Mouse (Mus musculus): Measurements from ENCODE around the gene Zc3hav1. TPM values are rescaled to one million over a fixed set of nuclear protein-coding genes. Genes with fewer than 3 reads are reported as not detected.

Zc3hav1 gene
- total RNA-seq, 1 experiment = 20.6 TPM

DNA sequence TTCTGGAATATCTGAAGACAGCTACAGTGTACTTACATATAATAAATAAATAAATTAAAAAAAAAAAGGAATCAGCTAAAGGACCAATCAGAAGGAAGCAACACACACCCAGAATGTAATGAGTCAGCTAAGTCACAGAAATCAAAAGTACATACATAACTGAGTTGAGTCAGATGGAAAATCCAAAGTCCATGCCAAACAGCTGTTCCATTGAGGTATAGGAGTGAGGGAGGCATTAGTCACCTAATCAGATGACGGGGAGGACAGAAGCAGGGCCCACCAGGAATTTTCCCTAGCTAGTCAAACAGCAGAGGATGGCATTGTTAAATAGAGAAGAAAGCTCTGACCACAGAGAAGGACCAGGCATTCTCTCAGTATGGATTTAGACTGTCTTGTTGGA, 19.9 kb upstream of the Zc3hav1 start:
- TF ChIP-seq ZNF384 (IDR thresholded peaks at IDR 0.05; ENCODE audit: low read depth, low read length) (no peak), MAFK (IDR thresholded peaks at IDR 0.05; ENCODE audit: insufficient read depth, low read depth, low read length) (no peak), CHD2 (IDR thresholded peaks at IDR 0.05; ENCODE audit: low read depth, low read length) (no peak), HCFC1 (IDR thresholded peaks at IDR 0.05; ENCODE audit: borderline replicate concordance, insufficient read depth, low read length) (no peak), ZC3H11A (IDR thresholded peaks at IDR 0.05; ENCODE audit: borderline replicate concordance, low read depth, low read length) (no peak)
- no peak overlapping the region for H3K4me3 ChIP-seq (ENCODE audit: insufficient read depth in 1 of 2, low read depth in 1 of 2, low read length in 2 of 2, poor library complexity in 1 of 2, severe bottlenecking in 1 of 2)
- no peak overlapping the region for H3K9ac ChIP-seq (ENCODE audit: insufficient read depth, low read depth, low read length, poor library complexity, severe bottlenecking)
- DNase-seq (ENCODE audit: low read depth, low spot score) = no peak
- no peaks in the 10 kb centered on the region for H3K4me1 ChIP-seq (ENCODE audit: control insufficient read depth in 2 of 2, insufficient read depth in 2 of 2, low read length in 2 of 2, poor library complexity in 1 of 2)
- H3K9me3 ChIP-seq (ENCODE audit: control insufficient read depth, insufficient read depth, low read depth, low read length) = no peaks in the 10 kb centered on the region
- in situ Hi-C loops (cut with MboI; ENCODE audit: low sequenced_read_pairs in 2 of 2, unreplicated experiment in 2 of 2) = no loop called here
- no peak overlapping the region for H3K27ac ChIP-seq (ENCODE audit: insufficient read depth, low read depth, low read length, poor library complexity, severe bottlenecking)
- no peaks in the 10 kb centered on the region for H3K36me3 ChIP-seq (ENCODE audit: control insufficient read depth, insufficient read depth, low read length, poor library complexity, severe bottlenecking)

- no peaks in the 10 kb centered on the region for H3K36me3 ChIP-seq (ENCODE audit: control insufficient read depth, insufficient read depth, low read length, poor library complexity, severe bottlenecking)
- H3K27ac ChIP-seq (ENCODE audit: insufficient read depth, low read depth, low read length, poor library complexity, severe bottlenecking) = no peak overlapping the region
- H3K4me1 ChIP-seq (ENCODE audit: control insufficient read depth in 2 of 2, insufficient read depth in 2 of 2, low read length in 2 of 2, poor library complexity in 1 of 2) = no peaks in the 10 kb centered on the region
- DNase-seq (ENCODE audit: low read depth, low spot score) = no peak
- in situ Hi-C loops (cut with MboI; ENCODE audit: low sequenced_read_pairs in 2 of 2, unreplicated experiment in 2 of 2) = no loop called here
- H3K9me3 ChIP-seq (ENCODE audit: control insufficient read depth, insufficient read depth, low read depth, low read length) = no peaks in the 10 kb centered on the region
- TF ChIP-seq HCFC1 (IDR thresholded peaks at IDR 0.05; ENCODE audit: borderline replicate concordance, insufficient read depth, low read length) (no peak), ZC3H11A (IDR thresholded peaks at IDR 0.05; ENCODE audit: borderline replicate concordance, low read depth, low read length) (peak; percentile 11; the same call in 1 of the 2 replicates)
- H3K4me3 ChIP-seq (ENCODE audit: insufficient read depth in 1 of 2, low read depth in 1 of 2, low read length in 2 of 2, poor library complexity in 1 of 2, severe bottlenecking in 1 of 2) = no peak overlapping the region
- H3K9ac ChIP-seq (ENCODE audit: insufficient read depth, low read depth, low read length, poor library complexity, severe bottlenecking) = no peak overlapping the region
Measured at GRCm38 (mm10) chr6:38369945-38370344, 15.5 kb upstream of the Zc3hav1 start.

- no peak for DNase-seq (ENCODE audit: low read depth, low spot score)
- no peaks in the 10 kb centered on the region for H3K36me3 ChIP-seq (ENCODE audit: control insufficient read depth, insufficient read depth, low read length, poor library complexity, severe bottlenecking)
- H3K4me3 ChIP-seq (ENCODE audit: insufficient read depth in 1 of 2, low read depth in 1 of 2, low read length in 2 of 2, poor library complexity in 1 of 2, severe bottlenecking in 1 of 2) = no peak overlapping the region
- H3K4me1 ChIP-seq (ENCODE audit: control insufficient read depth in 2 of 2, insufficient read depth in 2 of 2, low read length in 2 of 2, poor library complexity in 1 of 2) = peaks cover 2 to 9% of the 10 kb centered on the region in 2 experiments; a peak in 3 of 4 replicates
- H3K27ac ChIP-seq (ENCODE audit: insufficient read depth, low read depth, low read length, poor library complexity, severe bottlenecking) = no peak overlapping the region; the same call in 1 of the 2 replicates
- H3K9me3 ChIP-seq (ENCODE audit: control insufficient read depth, insufficient read depth, low read depth, low read length) = no peaks in the 10 kb centered on the region
- no peak overlapping the region for H3K9ac ChIP-seq (ENCODE audit: insufficient read depth, low read depth, low read length, poor library complexity, severe bottlenecking)
- TF ChIP-seq ZNF384 (IDR thresholded peaks at IDR 0.05; ENCODE audit: low read depth, low read length) = no peak
- no peak for TF ChIP-seq MAFK (IDR thresholded peaks at IDR 0.05; ENCODE audit: insufficient read depth, low read depth, low read length)
- TF ChIP-seq HCFC1 (IDR thresholded peaks at IDR 0.05; ENCODE audit: borderline replicate concordance, insufficient read depth, low read length) = no peak
- TF ChIP-seq CHD2 (IDR thresholded peaks at IDR 0.05; ENCODE audit: low read depth, low read length) = no peak
- no peak for TF ChIP-seq ZC3H11A (IDR thresholded peaks at IDR 0.05; ENCODE audit: borderline replicate concordance, low read depth, low read length)
- in situ Hi-C loops (cut with MboI; ENCODE audit: low sequenced_read_pairs in 2 of 2, unreplicated experiment in 2 of 2) = no loop called here
Measured at GRCm38 (mm10) chr6:38364121-38364520, 9.7 kb upstream of the Zc3hav1 start.

GRCm38 (mm10) chr6:38363370-38363769, 9.0 kb upstream of the Zc3hav1 start:
- no peaks in the 10 kb centered on the region for H3K36me3 ChIP-seq (ENCODE audit: control insufficient read depth, insufficient read depth, low read length, poor library complexity, severe bottlenecking)
- DNase-seq (ENCODE audit: low read depth, low spot score) = no peak
- TF ChIP-seq CHD2 (IDR thresholded peaks at IDR 0.05; ENCODE audit: low read depth, low read length) = no peak
- no peak for TF ChIP-seq HCFC1 (IDR thresholded peaks at IDR 0.05; ENCODE audit: borderline replicate concordance, insufficient read depth, low read length)
- TF ChIP-seq ZNF384 (IDR thresholded peaks at IDR 0.05; ENCODE audit: low read depth, low read length) = peak; percentile 56; the same call in 1 of the 2 replicates
- TF ChIP-seq MAFK (IDR thresholded peaks at IDR 0.05; ENCODE audit: insufficient read depth, low read depth, low read length) = no peak
- TF ChIP-seq ZC3H11A (IDR thresholded peaks at IDR 0.05; ENCODE audit: borderline replicate concordance, low read depth, low read length) = no peak
- in situ Hi-C loops (cut with MboI; ENCODE audit: low sequenced_read_pairs in 2 of 2, unreplicated experiment in 2 of 2) = no loop called here
- H3K9me3 ChIP-seq (ENCODE audit: control insufficient read depth, insufficient read depth, low read depth, low read length) = no peaks in the 10 kb centered on the region
- peaks cover 2 to 9% of the 10 kb centered on the region in 2 experiments; a peak in 3 of 4 replicates for H3K4me1 ChIP-seq (ENCODE audit: control insufficient read depth in 2 of 2, insufficient read depth in 2 of 2, low read length in 2 of 2, poor library complexity in 1 of 2)
- no peak overlapping the region for H3K4me3 ChIP-seq (ENCODE audit: insufficient read depth in 1 of 2, low read depth in 1 of 2, low read length in 2 of 2, poor library complexity in 1 of 2, severe bottlenecking in 1 of 2)
- H3K9ac ChIP-seq (ENCODE audit: insufficient read depth, low read depth, low read length, poor library complexity, severe bottlenecking) = no peak overlapping the region
- no peak overlapping the region; the same call in 1 of the 2 replicates for H3K27ac ChIP-seq (ENCODE audit: insufficient read depth, low read depth, low read length, poor library complexity, severe bottlenecking)

- in situ Hi-C loops (cut with MboI; ENCODE audit: low sequenced_read_pairs in 2 of 2, unreplicated experiment in 2 of 2) = no loop called here
Measured at GRCm38 (mm10) chr6:38361937-38362336, 7.5 kb upstream of the Zc3hav1 start.

More at GRCm38 (mm10) chr6:38361937-38362336, 7.5 kb upstream of the Zc3hav1 start:
- H3K9me3 ChIP-seq (ENCODE audit: control insufficient read depth, insufficient read depth, low read depth, low read length) = no peaks in the 10 kb centered on the region
- H3K4me3 ChIP-seq (ENCODE audit: insufficient read depth in 1 of 2, low read depth in 1 of 2, low read length in 2 of 2, poor library complexity in 1 of 2, severe bottlenecking in 1 of 2) = no peak overlapping the region
- peak overlapping the region; percentile 63; the same call in 1 of the 2 replicates for H3K27ac ChIP-seq (ENCODE audit: insufficient read depth, low read depth, low read length, poor library complexity, severe bottlenecking)
- peaks cover 2 to 9% of the 10 kb centered on the region in 2 experiments; a peak in 3 of 4 replicates for H3K4me1 ChIP-seq (ENCODE audit: control insufficient read depth in 2 of 2, insufficient read depth in 2 of 2, low read length in 2 of 2, poor library complexity in 1 of 2)
- no peak for TF ChIP-seq HCFC1 (IDR thresholded peaks at IDR 0.05; ENCODE audit: borderline replicate concordance, insufficient read depth, low read length)
- no peak for TF ChIP-seq ZNF384 (IDR thresholded peaks at IDR 0.05; ENCODE audit: low read depth, low read length)
- no peak for TF ChIP-seq CHD2 (IDR thresholded peaks at IDR 0.05; ENCODE audit: low read depth, low read length)
- TF ChIP-seq ZC3H11A (IDR thresholded peaks at IDR 0.05; ENCODE audit: borderline replicate concordance, low read depth, low read length) = no peak
- no peak for TF ChIP-seq MAFK (IDR thresholded peaks at IDR 0.05; ENCODE audit: insufficient read depth, low read depth, low read length)
- H3K9ac ChIP-seq (ENCODE audit: insufficient read depth, low read depth, low read length, poor library complexity, severe bottlenecking) = no peak overlapping the region; the same call in 1 of the 2 replicates
- no peaks in the 10 kb centered on the region for H3K36me3 ChIP-seq (ENCODE audit: control insufficient read depth, insufficient read depth, low read length, poor library complexity, severe bottlenecking)
- no peak for DNase-seq (ENCODE audit: low read depth, low spot score)
